ENCODE assay signal across 13 mouse cellular contexts in the genomic region with DNA sequence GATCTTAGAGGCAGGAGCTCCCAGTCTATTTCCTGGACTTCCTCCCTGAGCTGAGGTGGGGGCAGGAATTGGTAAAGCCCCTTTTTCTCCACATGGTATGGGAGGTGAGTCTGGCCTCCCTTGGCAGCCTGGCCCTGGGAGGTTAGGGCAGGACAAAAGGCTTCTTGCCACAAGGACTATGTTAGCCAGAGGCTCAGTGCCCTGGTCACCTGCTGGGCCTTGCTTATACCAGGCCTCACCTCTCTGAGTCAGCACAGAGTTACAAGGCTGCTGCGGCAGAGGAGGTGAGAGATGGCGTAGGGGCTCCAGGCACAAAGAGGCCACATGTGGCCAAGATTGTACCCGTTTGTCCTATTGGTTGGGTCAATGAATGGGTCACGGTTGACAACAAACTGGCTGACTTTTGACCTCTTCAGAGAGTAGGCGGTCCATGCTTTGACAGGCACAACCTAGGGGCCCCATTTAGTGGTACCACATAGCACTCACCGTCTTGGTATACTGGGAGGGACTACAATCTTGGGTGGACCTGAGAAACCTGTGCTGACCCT. TPM values are rescaled to one million over a fixed set of nuclear protein-coding genes. Genes with fewer than 3 reads are reported as not detected.
DNase-seq lines count a peak whose midpoint lies in the region; ATAC-seq lines count a peak whose summit lies in the region.
"Had no signal": no experiment of that assay in that cellular context is flagged by ENCODE, and none has a peak within 500 bp of the region (broad histone marks: within the 10 kb centered on the region; RNA-seq: fewer than 3 reads in every experiment).

No protein-coding gene starts in this region.

- no peaks in the 10 kb centered on the region for H3K9me3 ChIP-seq in kidney, embryonic 16.5 days (ENCODE audit: low read length)
- H3K9me3 ChIP-seq in neural tube, embryonic 13.5 days: no peaks in the 10 kb centered on the region
- H3K9me3 ChIP-seq in midbrain, embryonic 16.5 days (replicated peaks; ENCODE audit: control insufficient read depth, low read length, poor library complexity, severe bottlenecking): no peaks in the 10 kb centered on the region
- H3K9me3 ChIP-seq: embryonic facial prominence, embryonic 15.5 days had no signal

- no peak for ATAC-seq in kidney, embryonic 16.5 days (ENCODE audit: low FRiP score, low TSS enrichment)
- no peak for ATAC-seq in neural tube, embryonic 13.5 days (ENCODE audit: low read depth)
- no peak for ATAC-seq in midbrain, embryonic 16.5 days

- H3K4me2 ChIP-seq in kidney, embryonic 16.5 days (replicated peaks; ENCODE audit: low read depth, low read length): peak overlapping the region; percentile 17
- peak overlapping the region; percentile 74; the same call in 1 of the 2 replicates for H3K4me2 ChIP-seq in neural tube, embryonic 13.5 days
- H3K4me2 ChIP-seq in midbrain, embryonic 16.5 days (ENCODE audit: low read length): peak overlapping the region; percentile 76
- H3K4me2 ChIP-seq: embryonic facial prominence, embryonic 15.5 days had no signal

- 0 out of 2 replicates have a peak, but pooled peaks cover 5% of the 10 kb centered on the region for H3K27me3 ChIP-seq in kidney, embryonic 16.5 days (ENCODE audit: insufficient read depth, low read length)
- peaks cover 3% of the 10 kb centered on the region; the same call in 1 of the 2 replicates for H3K27me3 ChIP-seq in neural tube, embryonic 13.5 days
- H3K27me3 ChIP-seq in midbrain, embryonic 16.5 days (ENCODE audit: control insufficient read depth, insufficient read depth, low read depth, low read length): no peaks in the 10 kb centered on the region

- WGBS in kidney, embryonic 16.5 days: 65% methylated on average over 6 of the region's 6 CpGs
- WGBS in neural tube, embryonic 13.5 days: 57% methylated on average over 6 of the region's 6 CpGs
- WGBS in midbrain, embryonic 16.5 days: 42% methylated on average over 6 of the region's 6 CpGs

- peak overlapping the region; percentile 45; the same call in 1 of the 2 replicates for H3K27ac ChIP-seq in kidney, embryonic 16.5 days (ENCODE audit: low read length)
- no peak overlapping the region for H3K27ac ChIP-seq in neural tube, embryonic 13.5 days (replicated peaks)
- H3K27ac ChIP-seq in midbrain, embryonic 16.5 days (ENCODE audit: low read length): no peak overlapping the region
- H3K27ac ChIP-seq: embryonic facial prominence, embryonic 15.5 days; liver, embryonic 14.5 days had no signal

- DNase-seq in embryo, embryonic 10 days (ENCODE audit: low spot score): peak; percentile 18
- DNase-seq in embryo, embryonic 11 days: no peak
- DNase-seq in kidney, adult 11 months: no peak
- no peak for DNase-seq in neural tube, embryonic 10.5 days (ENCODE audit: extremely low spot score, low spot score)
- no peak for DNase-seq in urinary bladder, postnatal 14 days (ENCODE audit: low spot score)
- DNase-seq: heart, adult 18-20 months; left cerebral cortex, postnatal 4 days had no signal

- H3K4me1 ChIP-seq in kidney, embryonic 16.5 days (ENCODE audit: insufficient read depth, low read length): peaks cover 32% of the 10 kb centered on the region
- H3K4me1 ChIP-seq in neural tube, embryonic 13.5 days (replicated peaks): peaks cover 36% of the 10 kb centered on the region
- peaks cover 22% of the 10 kb centered on the region for H3K4me1 ChIP-seq in midbrain, embryonic 16.5 days (ENCODE audit: control insufficient read depth, insufficient read depth, low read length)

- no peak overlapping the region for H3K4me3 ChIP-seq in kidney, embryonic 16.5 days (ENCODE audit: low read length)
- no peak overlapping the region for H3K4me3 ChIP-seq in neural tube, embryonic 13.5 days
- H3K4me3 ChIP-seq in midbrain, embryonic 16.5 days (ENCODE audit: low read depth, low read length): no peak overlapping the region
- H3K4me3 ChIP-seq: embryonic facial prominence, embryonic 15.5 days had no signal

- H3K36me3 ChIP-seq in kidney, embryonic 16.5 days (ENCODE audit: insufficient read depth, low read length): no peaks in the 10 kb centered on the region
- H3K36me3 ChIP-seq in neural tube, embryonic 13.5 days: peaks cover 37% of the 10 kb centered on the region
- peaks cover 22% of the 10 kb centered on the region for H3K36me3 ChIP-seq in midbrain, embryonic 16.5 days (ENCODE audit: control insufficient read depth, insufficient read depth, low read length)
- H3K36me3 ChIP-seq: embryonic facial prominence, embryonic 15.5 days had no signal

- H3K9ac ChIP-seq in kidney, embryonic 16.5 days (replicated peaks; ENCODE audit: low read length): no peak overlapping the region; the same call in 1 of the 2 replicates
- H3K9ac ChIP-seq in neural tube, embryonic 13.5 days: peak overlapping the region; percentile 86
- H3K9ac ChIP-seq in midbrain, embryonic 16.5 days (ENCODE audit: low read depth, low read length): peak overlapping the region; percentile 43; the same call in 1 of the 2 replicates
- H3K9ac ChIP-seq: embryonic facial prominence, embryonic 15.5 days; liver, embryonic 14.5 days had no signal

RNA-seq across cellular contexts. Expression of a gene that starts 2.9 kb away (rescaled TPM):
- polyA plus RNA-seq in kidney, embryonic 16.5 days (2015; fragmentation: Nextera tagmentation; extraction: Ambion mirVana): 12.7 and 14.3 TPM in 2 replicates
- 9.8 and 10.2 TPM in 2 replicates for polyA plus RNA-seq in neural tube, embryonic 13.5 days (2015; fragmentation: Nextera tagmentation; extraction: Ambion mirVana)
- polyA plus RNA-seq in midbrain, embryonic 16.5 days (2015; fragmentation: Nextera tagmentation; extraction: Ambion mirVana): 17.3 and 18.3 TPM in 2 replicates

RNA-seq across cellular contexts. Expression of a gene that starts 8.3 kb away (rescaled TPM):
- polyA plus RNA-seq in kidney, embryonic 16.5 days (2015; fragmentation: Nextera tagmentation; extraction: Ambion mirVana): not detected in 2 replicates
- polyA plus RNA-seq in neural tube, embryonic 13.5 days (2015; fragmentation: Nextera tagmentation; extraction: Ambion mirVana): 0.18 TPM in 1 of 2 replicates, not detected in the other
- polyA plus RNA-seq in midbrain, embryonic 16.5 days (2015; fragmentation: Nextera tagmentation; extraction: Ambion mirVana): 0.09 and 0.80 TPM in 2 replicates
- polyA plus RNA-seq: forebrain, embryonic 11.5 days had no signal

RNA-seq across cellular contexts. Expression of a gene that starts 25.3 kb away (rescaled TPM):
- polyA plus RNA-seq in kidney, embryonic 16.5 days (2015; fragmentation: Nextera tagmentation; extraction: Ambion mirVana): 3.9 and 8.5 TPM in 2 replicates
- polyA plus RNA-seq in neural tube, embryonic 13.5 days (2015; fragmentation: Nextera tagmentation; extraction: Ambion mirVana): 2.8 and 3.2 TPM in 2 replicates
- 2.8 and 3.4 TPM in 2 replicates for polyA plus RNA-seq in midbrain, embryonic 16.5 days (2015; fragmentation: Nextera tagmentation; extraction: Ambion mirVana)

RNA-seq across cellular contexts. Expression of a gene that starts 29.5 kb away (rescaled TPM):
- polyA plus RNA-seq in kidney, embryonic 16.5 days (2015; fragmentation: Nextera tagmentation; extraction: Ambion mirVana): 33.8 and 35.9 TPM in 2 replicates
- 85.1 and 97.1 TPM in 2 replicates for polyA plus RNA-seq in neural tube, embryonic 13.5 days (2015; fragmentation: Nextera tagmentation; extraction: Ambion mirVana)
- polyA plus RNA-seq in midbrain, embryonic 16.5 days (2015; fragmentation: Nextera tagmentation; extraction: Ambion mirVana): 121 and 130 TPM in 2 replicates

RNA-seq across cellular contexts. Expression of a gene that starts 32.2 kb away (rescaled TPM):
- 52.4 and 58.3 TPM in 2 replicates for polyA plus RNA-seq in kidney, embryonic 16.5 days (2015; fragmentation: Nextera tagmentation; extraction: Ambion mirVana)
- 359 and 403 TPM in 2 replicates for polyA plus RNA-seq in neural tube, embryonic 13.5 days (2015; fragmentation: Nextera tagmentation; extraction: Ambion mirVana)
- 481 and 529 TPM in 2 replicates for polyA plus RNA-seq in midbrain, embryonic 16.5 days (2015; fragmentation: Nextera tagmentation; extraction: Ambion mirVana)

Comparison
In these comparisons a context has a peak if more than half of its experiments do, and no peak if none do; other contexts are left out.
1. H3K4me2 ChIP-seq: peak in every context shown above with its lines; median percentile 76 in midbrain, embryonic 16.5 days; 74 in neural tube, embryonic 13.5 days; 17 in kidney, embryonic 16.5 days.